Mouse (Mus musculus): Measurements from ENCODE around the gene Myadml2. TPM values are rescaled to one million over a fixed set of nuclear protein-coding genes. Genes with fewer than 3 reads are reported as not detected.

Myadml2 gene
- polyA plus RNA-seq (2015; fragmentation: Illumina TruSeq; extraction: RNeasy Lipid Tissue Mini Kit (QIAGEN cat#74804); ENCODE audit: insufficient read depth, low read depth, low replicate concordance): 1.4 TPM

GRCm38 (mm10) chr11:120648001-120648476, at the start of gene Myadml2:
Gene Myadml2 (minus strand): TSS chr11:120648158.

GRCm38 (mm10) chr11:120672687-120673593, 25.0 kb upstream of the Myadml2 start, which contains the start of gene Aspscr1:
Gene Aspscr1 (plus strand): TSS chr11:120672973.

GRCm38 (mm10) chr11:120661076-120661460, 13.1 kb upstream of the Myadml2 start, which contains the start of gene Notum:
Gene Notum (minus strand): TSS chr11:120661175.

GRCm38 (mm10) chr11:120643601-120643987, 4.4 kb downstream of the Myadml2 start, which contains the start of gene Pycr1:
Gene Pycr1 (minus strand): TSS chr11:120643769.

GRCm38 (mm10) chr11:120633520-120634343, 14.2 kb downstream of the Myadml2 start, which contains the start of gene Mafg:
Gene Mafg (minus strand): TSS chr11:120633600.

GRCm38 (mm10) chr11:120625152-120625775, 22.7 kb downstream of the Myadml2 start, which contains the start of gene Sirt7:
Gene Sirt7 (minus strand): TSS chr11:120625240.

GRCm38 (mm10) chr11:120617519-120618112, 30.3 kb downstream of the Myadml2 start, which contains the start of gene Pcyt2:
Gene Pcyt2 (minus strand): TSS chr11:120617936.

GRCm38 (mm10) chr11:120608241-120609034, 39.5 kb downstream of the Myadml2 start, which contains the start of gene Npb:
Gene Npb (plus strand): TSS chr11:120608477.

GRCm38 (mm10) chr11:120598283-120598989, 49.5 kb downstream of the Myadml2 start, which contains the start of the genes Alyref and Anapc11:
Gene Alyref (minus strand): TSS chr11:120598365.
Gene Anapc11 (plus strand): TSS chr11:120598421.

Other genes with a start within 250 kb of the Myadml2 start
- 10.3 TPM for gene Nploc4, start 210.4 kb downstream of the Myadml2 start, polyA plus RNA-seq (2015; fragmentation: Illumina TruSeq; extraction: RNeasy Lipid Tissue Mini Kit (QIAGEN cat#74804); ENCODE audit: insufficient read depth, low read depth, low replicate concordance)
- gene Tspan10, start 205.5 kb downstream of the Myadml2 start, polyA plus RNA-seq (2015; fragmentation: Illumina TruSeq; extraction: RNeasy Lipid Tissue Mini Kit (QIAGEN cat#74804); ENCODE audit: insufficient read depth, low read depth, low replicate concordance): not detected
- 1.3 TPM for gene Pde6g, start 194.7 kb downstream of the Myadml2 start, polyA plus RNA-seq (2015; fragmentation: Illumina TruSeq; extraction: RNeasy Lipid Tissue Mini Kit (QIAGEN cat#74804); ENCODE audit: insufficient read depth, low read depth, low replicate concordance)
- gene Oxld1, start 190.1 kb downstream of the Myadml2 start, polyA plus RNA-seq (2015; fragmentation: Illumina TruSeq; extraction: RNeasy Lipid Tissue Mini Kit (QIAGEN cat#74804); ENCODE audit: insufficient read depth, low read depth, low replicate concordance): 2.7 TPM
- 10.5 TPM for gene Ccdc137, start 190.0 kb downstream of the Myadml2 start, polyA plus RNA-seq (2015; fragmentation: Illumina TruSeq; extraction: RNeasy Lipid Tissue Mini Kit (QIAGEN cat#74804); ENCODE audit: insufficient read depth, low read depth, low replicate concordance)
- 5.2 TPM for gene Arl16, start 180.6 kb downstream of the Myadml2 start, polyA plus RNA-seq (2015; fragmentation: Illumina TruSeq; extraction: RNeasy Lipid Tissue Mini Kit (QIAGEN cat#74804); ENCODE audit: insufficient read depth, low read depth, low replicate concordance)
- 19.4 TPM for gene Mrpl12, start 163.5 kb downstream of the Myadml2 start, polyA plus RNA-seq (2015; fragmentation: Illumina TruSeq; extraction: RNeasy Lipid Tissue Mini Kit (QIAGEN cat#74804); ENCODE audit: insufficient read depth, low read depth, low replicate concordance)
- 11.5 TPM for gene Slc25a10, start 156.3 kb downstream of the Myadml2 start, polyA plus RNA-seq (2015; fragmentation: Illumina TruSeq; extraction: RNeasy Lipid Tissue Mini Kit (QIAGEN cat#74804); ENCODE audit: insufficient read depth, low read depth, low replicate concordance)
- 2.1 TPM for gene Gcgr, start 117.5 kb downstream of the Myadml2 start, polyA plus RNA-seq (2015; fragmentation: Illumina TruSeq; extraction: RNeasy Lipid Tissue Mini Kit (QIAGEN cat#74804); ENCODE audit: insufficient read depth, low read depth, low replicate concordance)
- 27.1 TPM for gene Mcrip1, start 98.4 kb downstream of the Myadml2 start, polyA plus RNA-seq (2015; fragmentation: Illumina TruSeq; extraction: RNeasy Lipid Tissue Mini Kit (QIAGEN cat#74804); ENCODE audit: insufficient read depth, low read depth, low replicate concordance)
- gene Ppp1r27, start 97.0 kb downstream of the Myadml2 start, polyA plus RNA-seq (2015; fragmentation: Illumina TruSeq; extraction: RNeasy Lipid Tissue Mini Kit (QIAGEN cat#74804); ENCODE audit: insufficient read depth, low read depth, low replicate concordance): not detected
- gene P4hb, start 74.9 kb downstream of the Myadml2 start, polyA plus RNA-seq (2015; fragmentation: Illumina TruSeq; extraction: RNeasy Lipid Tissue Mini Kit (QIAGEN cat#74804); ENCODE audit: insufficient read depth, low read depth, low replicate concordance): 636 TPM
- gene Arhgdia, start 66.5 kb downstream of the Myadml2 start, polyA plus RNA-seq (2015; fragmentation: Illumina TruSeq; extraction: RNeasy Lipid Tissue Mini Kit (QIAGEN cat#74804); ENCODE audit: insufficient read depth, low read depth, low replicate concordance): 79.0 TPM
- 13.4 TPM for gene Alyref, start 49.8 kb downstream of the Myadml2 start, polyA plus RNA-seq (2015; fragmentation: Illumina TruSeq; extraction: RNeasy Lipid Tissue Mini Kit (QIAGEN cat#74804); ENCODE audit: insufficient read depth, low read depth, low replicate concordance)
- gene Anapc11, start 49.7 kb downstream of the Myadml2 start, polyA plus RNA-seq (2015; fragmentation: Illumina TruSeq; extraction: RNeasy Lipid Tissue Mini Kit (QIAGEN cat#74804); ENCODE audit: insufficient read depth, low read depth, low replicate concordance): 11.9 TPM
- not detected for gene Npb, start 39.7 kb downstream of the Myadml2 start, polyA plus RNA-seq (2015; fragmentation: Illumina TruSeq; extraction: RNeasy Lipid Tissue Mini Kit (QIAGEN cat#74804); ENCODE audit: insufficient read depth, low read depth, low replicate concordance)
- 38.6 TPM for gene Pcyt2, start 30.2 kb downstream of the Myadml2 start, polyA plus RNA-seq (2015; fragmentation: Illumina TruSeq; extraction: RNeasy Lipid Tissue Mini Kit (QIAGEN cat#74804); ENCODE audit: insufficient read depth, low read depth, low replicate concordance)
- 19.3 TPM for gene Sirt7, start 22.9 kb downstream of the Myadml2 start, polyA plus RNA-seq (2015; fragmentation: Illumina TruSeq; extraction: RNeasy Lipid Tissue Mini Kit (QIAGEN cat#74804); ENCODE audit: insufficient read depth, low read depth, low replicate concordance)
- 11.0 TPM for gene Mafg, start 14.6 kb downstream of the Myadml2 start, polyA plus RNA-seq (2015; fragmentation: Illumina TruSeq; extraction: RNeasy Lipid Tissue Mini Kit (QIAGEN cat#74804); ENCODE audit: insufficient read depth, low read depth, low replicate concordance)
- 24.5 TPM for gene Pycr1, start 4.4 kb downstream of the Myadml2 start, polyA plus RNA-seq (2015; fragmentation: Illumina TruSeq; extraction: RNeasy Lipid Tissue Mini Kit (QIAGEN cat#74804); ENCODE audit: insufficient read depth, low read depth, low replicate concordance)
- gene Notum, start 13.0 kb upstream of the Myadml2 start, polyA plus RNA-seq (2015; fragmentation: Illumina TruSeq; extraction: RNeasy Lipid Tissue Mini Kit (QIAGEN cat#74804); ENCODE audit: insufficient read depth, low read depth, low replicate concordance): 0.81 TPM
- 29.7 TPM for gene Aspscr1, start 24.8 kb upstream of the Myadml2 start, polyA plus RNA-seq (2015; fragmentation: Illumina TruSeq; extraction: RNeasy Lipid Tissue Mini Kit (QIAGEN cat#74804); ENCODE audit: insufficient read depth, low read depth, low replicate concordance)
- gene Cenpx, start 65.6 kb upstream of the Myadml2 start, polyA plus RNA-seq (2015; fragmentation: Illumina TruSeq; extraction: RNeasy Lipid Tissue Mini Kit (QIAGEN cat#74804); ENCODE audit: insufficient read depth, low read depth, low replicate concordance): 30.4 TPM
- 37.8 TPM for gene Lrrc45, start 65.8 kb upstream of the Myadml2 start, polyA plus RNA-seq (2015; fragmentation: Illumina TruSeq; extraction: RNeasy Lipid Tissue Mini Kit (QIAGEN cat#74804); ENCODE audit: insufficient read depth, low read depth, low replicate concordance)
- 6.0 TPM for gene Rac3, start 73.3 kb upstream of the Myadml2 start, polyA plus RNA-seq (2015; fragmentation: Illumina TruSeq; extraction: RNeasy Lipid Tissue Mini Kit (QIAGEN cat#74804); ENCODE audit: insufficient read depth, low read depth, low replicate concordance)
- 12.0 TPM for gene Dcxr, start 79.1 kb upstream of the Myadml2 start, polyA plus RNA-seq (2015; fragmentation: Illumina TruSeq; extraction: RNeasy Lipid Tissue Mini Kit (QIAGEN cat#74804); ENCODE audit: insufficient read depth, low read depth, low replicate concordance)
- 26.0 TPM for gene Cbr2, start 84.0 kb upstream of the Myadml2 start, polyA plus RNA-seq (2015; fragmentation: Illumina TruSeq; extraction: RNeasy Lipid Tissue Mini Kit (QIAGEN cat#74804); ENCODE audit: insufficient read depth, low read depth, low replicate concordance)
- gene Hmga1b, start 114.6 kb upstream of the Myadml2 start, polyA plus RNA-seq (2015; fragmentation: Illumina TruSeq; extraction: RNeasy Lipid Tissue Mini Kit (QIAGEN cat#74804); ENCODE audit: insufficient read depth, low read depth, low replicate concordance): not detected
- 22.7 TPM for gene Rfng, start 136.0 kb upstream of the Myadml2 start, polyA plus RNA-seq (2015; fragmentation: Illumina TruSeq; extraction: RNeasy Lipid Tissue Mini Kit (QIAGEN cat#74804); ENCODE audit: insufficient read depth, low read depth, low replicate concordance)
- 35.2 TPM for gene Gps1, start 136.1 kb upstream of the Myadml2 start, polyA plus RNA-seq (2015; fragmentation: Illumina TruSeq; extraction: RNeasy Lipid Tissue Mini Kit (QIAGEN cat#74804); ENCODE audit: insufficient read depth, low read depth, low replicate concordance)
- 25.3 TPM for gene Dus1l, start 148.2 kb upstream of the Myadml2 start, polyA plus RNA-seq (2015; fragmentation: Illumina TruSeq; extraction: RNeasy Lipid Tissue Mini Kit (QIAGEN cat#74804); ENCODE audit: insufficient read depth, low read depth, low replicate concordance)
- 22.9 TPM for gene Fasn, start 176.4 kb upstream of the Myadml2 start, polyA plus RNA-seq (2015; fragmentation: Illumina TruSeq; extraction: RNeasy Lipid Tissue Mini Kit (QIAGEN cat#74804); ENCODE audit: insufficient read depth, low read depth, low replicate concordance)